Mouse (Mus musculus) urinary bladder, adult 2 months (tissue): ENCODE measurements around the gene Nr1h3. TPM values are rescaled to one million over a fixed set of nuclear protein-coding genes. Genes with fewer than 3 reads are reported as not detected.
A peak's percentile ranks its signal among the peaks of the same experiment; 100 is the strongest.

Experiments
- DNase-seq: peaks from one replicate; pipeline ENCODE4 v3.0.0; 2022; ENCODE audit warnings: low spot score
- polyA plus RNA-seq: library from polyadenylated mRNA; depleted of rRNA; stranded (reverse); fragments of >200 nt; gene quantifications from 2 replicates; pipeline ENCODE4 v1.2.3, GENCODE M21; 2012

Nr1h3 gene
- polyA plus RNA-seq, 1 experiment = 20.8 TPM

DNA sequence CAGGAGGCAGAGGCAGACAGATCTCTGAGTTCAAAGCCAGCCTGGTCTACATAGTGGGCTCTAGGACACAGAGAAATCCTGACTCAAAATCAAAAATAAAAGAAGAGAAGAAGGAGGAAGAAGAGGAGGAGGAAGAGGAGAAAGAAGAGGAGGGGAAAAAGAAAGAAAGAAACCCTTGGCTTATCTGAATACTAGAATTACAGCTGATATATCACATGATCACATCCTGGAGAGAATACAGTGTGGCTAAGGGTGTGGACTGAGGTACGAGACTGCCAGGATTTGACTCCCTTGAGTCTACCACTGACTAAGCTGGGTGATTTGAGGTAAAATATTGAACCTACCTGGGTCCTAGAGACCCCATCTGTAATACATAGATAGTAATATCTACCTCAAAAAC, 16.4 kb downstream of the Nr1h3 start:
- DNase-seq = no peak

DNA sequence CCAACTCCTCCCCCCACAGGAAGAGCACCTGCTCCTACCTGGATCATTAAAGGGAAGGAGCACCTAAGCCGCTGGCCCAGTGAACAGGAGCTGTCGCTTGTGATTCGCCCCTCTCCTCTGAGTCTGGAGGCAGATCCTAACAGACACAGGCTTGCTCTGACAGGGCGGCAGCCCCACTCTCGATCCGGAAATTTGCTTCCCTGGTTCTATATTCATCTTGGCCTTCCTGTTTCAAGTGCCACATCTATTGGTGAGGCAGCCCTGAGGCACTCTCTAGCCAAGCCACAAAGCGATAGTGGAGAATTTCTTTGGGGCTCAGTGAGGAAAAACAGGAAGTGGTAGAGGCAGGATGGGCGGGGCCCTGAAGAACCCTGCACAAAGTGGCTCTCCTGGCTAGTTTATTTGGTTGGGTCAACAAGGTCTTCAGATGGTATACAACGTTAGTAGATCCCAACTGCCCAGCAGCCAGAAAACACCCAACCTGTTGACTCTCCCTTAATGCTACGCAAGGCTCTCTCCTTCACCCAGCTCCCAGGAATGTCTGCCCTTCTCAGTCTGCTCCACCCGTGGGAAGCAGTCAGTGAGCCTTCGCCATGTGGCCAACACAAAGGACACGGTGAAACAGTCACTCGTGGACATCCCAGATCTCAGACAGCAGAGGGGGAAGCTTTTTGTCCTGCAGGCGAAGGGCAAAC, 18.8 kb downstream of the Nr1h3 start, which contains the start of gene Madd:
Madd (minus strand) TSS at position 127 of the 695 bp plus-strand sequence.
- DNase-seq = no peak

DNA sequence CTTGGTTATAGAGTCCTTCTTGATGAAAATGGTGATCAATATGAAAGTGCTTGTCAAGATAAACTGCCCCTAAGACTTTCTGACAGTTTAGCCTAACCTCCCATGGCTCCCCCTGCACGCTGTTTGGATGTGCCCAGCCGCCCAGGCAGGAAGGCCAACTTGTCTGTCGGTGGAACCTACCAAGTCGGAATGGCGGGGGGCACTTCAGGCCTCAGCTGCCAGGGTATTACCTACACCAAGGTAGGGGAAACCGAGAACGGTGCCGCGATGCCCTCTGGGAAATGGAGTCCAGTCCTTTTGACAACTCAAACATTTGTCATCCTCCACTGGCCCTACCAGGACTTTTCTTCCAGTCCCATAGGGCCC, 19.5 kb downstream of the Nr1h3 start:
- peak; percentile 73 for DNase-seq

DNA sequence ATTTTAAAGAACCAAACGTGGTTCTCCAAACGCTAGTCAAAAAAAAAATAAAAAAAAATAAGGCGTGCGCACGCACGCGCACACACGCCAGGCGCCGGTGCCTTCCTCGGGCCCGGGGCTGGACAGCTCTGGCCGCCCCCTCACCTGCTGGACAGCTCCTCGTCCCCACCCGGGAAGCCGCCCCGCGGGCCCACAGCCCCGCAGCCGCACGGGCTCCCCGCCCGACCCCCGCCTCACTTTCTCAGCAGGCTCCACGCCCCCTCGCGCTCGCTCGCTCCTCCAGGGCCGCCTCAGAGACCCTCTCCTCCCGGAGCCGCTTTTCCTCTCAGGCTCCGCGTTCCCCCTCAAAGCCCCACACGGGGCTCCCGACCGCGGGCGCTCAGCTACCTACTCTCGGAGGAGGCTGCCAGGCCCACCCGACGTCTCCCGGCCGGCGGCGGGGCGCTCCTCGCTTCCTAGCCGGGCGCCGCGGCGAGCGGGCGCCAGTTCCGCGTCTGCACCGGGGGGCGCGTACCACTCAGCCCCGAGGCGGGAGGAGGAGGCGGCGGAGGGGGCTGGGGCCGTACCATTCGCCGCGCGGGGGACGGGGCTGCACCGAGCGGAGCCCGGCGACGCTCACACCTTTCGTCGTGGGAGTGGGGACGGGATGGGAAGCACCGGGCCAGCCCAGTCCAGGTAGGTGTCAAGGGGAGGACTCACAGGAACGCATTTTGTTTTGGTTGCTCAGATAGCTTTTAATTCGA, 20.1 kb downstream of the Nr1h3 start:
- peak; percentile 61 for DNase-seq

DNA sequence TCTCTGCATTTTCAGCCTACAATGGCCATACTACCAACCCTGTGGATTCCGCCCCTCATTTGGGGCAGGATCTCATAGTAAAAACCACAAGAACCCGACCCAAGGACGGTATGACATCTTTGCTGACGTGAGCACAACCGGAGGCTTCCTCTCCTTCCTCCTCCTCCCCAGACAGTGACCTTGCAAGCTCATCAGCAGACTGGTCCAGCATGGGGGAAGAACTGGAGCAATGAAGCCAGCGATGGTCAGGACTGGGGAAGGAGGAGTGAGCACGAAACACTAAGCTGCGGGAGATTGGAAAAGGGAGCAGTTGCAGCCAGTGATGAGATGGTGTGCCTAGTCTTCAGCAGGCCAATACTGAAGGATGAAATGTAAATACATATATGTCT, 20.6 kb downstream of the Nr1h3 start:
- DNase-seq = no peak

DNA sequence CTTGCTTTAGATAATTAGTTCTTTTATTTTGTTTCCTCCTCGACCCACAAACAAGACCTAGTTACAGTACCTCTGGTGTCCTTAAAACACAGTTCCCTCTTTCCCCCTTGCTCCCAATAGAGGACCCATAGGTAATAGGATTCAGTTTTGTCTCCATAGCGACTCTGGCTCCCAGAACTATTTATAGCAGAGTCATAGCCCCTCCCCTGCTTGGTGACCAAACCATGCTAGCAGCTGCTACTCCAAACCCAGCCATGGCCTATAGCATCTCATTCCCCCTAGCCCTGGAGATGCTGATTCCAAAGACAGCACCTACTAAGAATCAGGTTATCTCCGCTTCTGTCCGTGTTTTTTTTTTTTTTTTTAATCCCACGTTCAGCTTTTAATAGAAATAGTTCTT, 21.9 kb downstream of the Nr1h3 start:
- no peak for DNase-seq

- no peak for DNase-seq
These were observed 22.8 kb downstream of the Nr1h3 start for GRCm38 (mm10) chr2:91179825-91180224.

DNA sequence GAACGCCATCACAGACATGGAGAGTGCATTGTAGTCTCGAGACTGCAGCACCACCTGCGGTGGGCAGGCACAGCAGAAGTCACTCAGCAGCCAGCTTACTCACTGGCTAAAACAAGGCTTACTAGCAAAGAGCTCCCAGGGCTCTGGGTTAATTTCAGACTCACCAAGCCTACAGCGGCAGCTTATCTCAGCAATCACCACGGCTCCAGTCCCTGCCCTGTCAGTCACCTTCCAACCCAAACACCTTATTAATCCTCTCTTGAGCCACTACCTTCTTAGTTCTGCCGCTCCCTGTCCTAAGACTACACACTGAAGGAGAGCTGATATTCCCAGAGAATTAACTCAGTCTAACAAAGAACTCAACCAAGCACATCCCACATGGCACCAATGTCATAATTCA, 26.4 kb downstream of the Nr1h3 start:
- DNase-seq = no peak

DNA sequence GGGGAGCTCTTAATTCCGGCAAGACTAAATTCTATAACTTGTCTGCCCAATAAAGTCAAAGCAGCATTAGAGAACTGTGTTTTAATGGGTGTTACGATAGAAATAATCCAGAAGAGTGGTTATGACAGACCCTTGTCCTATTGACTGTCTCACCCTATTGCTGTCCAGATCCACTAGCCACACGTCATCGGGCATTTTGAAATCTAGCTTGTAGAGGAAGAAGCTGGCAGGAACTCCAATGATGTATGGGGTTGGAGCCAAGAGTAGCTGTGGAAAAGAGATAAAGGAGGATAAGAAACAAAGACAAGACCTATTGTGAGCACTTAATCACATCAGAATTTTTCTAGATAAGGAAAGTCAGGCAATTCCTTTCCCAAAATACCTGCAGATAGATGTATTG, 27.1 kb downstream of the Nr1h3 start:
- DNase-seq = no peak

- no peak for DNase-seq
These were observed 32.9 kb downstream of the Nr1h3 start for GRCm38 (mm10) chr2:91169587-91170322.

GRCm38 (mm10) chr2:91167629-91168028, 35.0 kb downstream of the Nr1h3 start:
- DNase-seq = no peak

DNA sequence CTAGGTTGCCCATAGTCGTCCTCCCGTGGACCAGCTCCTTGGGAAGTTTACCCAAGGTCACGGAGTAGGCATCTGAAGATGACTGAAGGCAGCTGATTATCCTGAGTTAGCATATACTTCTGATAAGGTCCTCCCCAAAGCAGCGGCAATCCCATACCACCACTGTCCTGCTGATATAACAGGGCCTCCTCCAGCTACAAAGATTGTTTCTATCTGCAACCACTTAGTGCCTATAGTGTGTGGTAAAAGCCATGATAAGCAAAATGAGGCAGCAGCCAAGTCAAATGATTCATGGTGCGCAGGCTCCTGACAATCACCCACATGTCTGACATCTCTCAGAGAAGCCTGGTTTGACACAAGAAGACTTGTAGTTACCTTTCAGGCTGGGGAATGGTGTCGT, 37.6 kb downstream of the Nr1h3 start:
- DNase-seq = no peak

DNA sequence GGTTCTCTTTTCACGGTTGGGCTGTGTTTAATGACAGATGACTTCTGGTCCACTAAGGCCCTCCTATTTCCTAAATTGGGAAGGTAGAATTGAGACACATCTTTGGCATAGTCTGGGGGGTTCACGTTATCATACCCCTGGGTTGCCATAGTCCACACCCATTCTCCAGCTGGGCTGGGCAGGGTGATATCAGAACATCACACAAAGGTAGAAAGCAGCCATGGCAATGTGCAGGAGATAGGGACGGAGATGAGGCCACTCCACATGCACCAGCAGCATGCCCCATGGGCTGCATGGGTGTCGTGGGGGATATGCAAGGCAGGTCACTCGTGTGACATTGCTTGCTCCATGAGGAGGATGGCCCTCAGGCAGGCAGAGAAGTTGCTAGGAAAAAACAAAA, 39.1 kb downstream of the Nr1h3 start:
- no peak for DNase-seq

DNA sequence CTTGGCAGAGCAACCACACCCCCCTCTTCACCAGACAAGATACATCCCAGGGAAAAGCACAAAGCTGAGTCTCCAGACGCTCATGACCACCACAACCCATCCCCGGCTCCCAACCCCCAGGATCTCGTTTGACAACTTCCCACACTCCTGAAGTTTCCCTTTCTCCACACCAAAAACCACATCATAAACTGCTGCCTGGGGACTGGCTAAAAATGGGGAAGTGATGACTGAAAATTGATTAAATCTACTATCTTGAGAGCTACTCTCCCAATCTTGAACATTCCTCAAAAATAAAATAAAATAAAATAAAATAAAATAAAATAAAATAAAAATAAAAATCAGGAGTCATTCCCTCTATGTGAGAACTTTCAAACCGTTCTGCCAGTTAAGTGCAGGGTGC, 39.7 kb downstream of the Nr1h3 start:
- DNase-seq = no peak

GRCm38 (mm10) chr2:91160591-91160990, 42.0 kb downstream of the Nr1h3 start:
- DNase-seq = no peak

DNA sequence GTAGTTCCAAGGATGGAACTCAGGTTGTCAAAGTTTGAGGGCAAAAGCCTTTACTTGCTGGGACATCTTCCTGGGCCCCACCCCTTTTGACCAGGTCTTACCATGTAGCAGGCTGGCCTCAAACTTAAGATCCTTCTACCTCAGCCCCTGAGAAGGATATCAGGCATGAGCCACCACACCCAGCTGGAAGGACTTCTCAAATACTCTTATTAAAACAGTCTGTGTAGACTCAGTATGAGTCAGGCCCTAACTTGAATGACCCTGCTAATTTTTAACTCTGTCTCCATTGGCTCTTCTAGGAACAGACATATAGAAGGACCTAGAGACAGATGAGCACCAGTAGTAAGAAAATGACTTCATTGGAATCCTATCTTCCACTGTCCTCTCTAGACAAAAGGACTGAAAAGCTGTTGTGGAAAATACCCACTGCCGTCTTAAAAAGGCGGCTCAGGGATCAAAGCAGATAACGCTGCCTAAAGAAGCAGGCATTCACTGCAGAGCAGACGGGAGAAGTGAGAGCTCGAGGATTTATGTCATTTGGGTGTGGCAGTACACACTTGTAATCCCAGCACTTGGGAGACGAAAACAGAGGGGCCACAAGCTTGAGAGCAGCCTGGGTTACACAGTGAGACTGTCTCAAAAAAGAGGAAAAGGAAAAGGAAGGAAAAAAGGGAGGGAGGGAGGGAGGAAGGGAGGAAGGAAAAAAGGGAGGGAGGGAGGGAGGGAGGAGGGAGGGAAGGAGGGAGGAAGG, 45.5 kb downstream of the Nr1h3 start:
- no peak for DNase-seq

DNA sequence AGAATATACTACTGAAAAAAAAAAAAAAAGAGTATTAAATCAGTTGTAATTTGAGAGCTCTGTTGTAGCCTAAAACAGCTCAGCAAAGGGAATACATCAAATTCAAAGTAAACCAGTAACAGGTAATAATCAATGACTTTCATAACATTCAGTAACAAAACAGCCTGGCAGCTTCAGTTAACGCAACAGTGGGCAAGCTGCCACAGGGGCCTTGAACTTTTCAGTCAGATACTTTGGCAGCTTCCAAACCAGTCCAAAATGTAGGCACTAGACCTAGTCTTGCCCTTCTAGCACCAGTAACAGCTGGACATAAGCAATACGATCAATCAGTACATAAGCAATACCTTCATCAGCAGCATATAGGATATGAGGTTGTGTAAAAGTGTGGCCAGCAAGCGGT, 48.5 kb downstream of the Nr1h3 start:
- no peak for DNase-seq

GRCm38 (mm10) chr2:91152885-91153377, 49.7 kb downstream of the Nr1h3 start:
- no peak for DNase-seq

- DNase-seq = no peak
These were observed 51.3 kb downstream of the Nr1h3 start for GRCm38 (mm10) chr2:91151331-91151730.

- DNase-seq = no peak
These were observed 54.5 kb downstream of the Nr1h3 start for GRCm38 (mm10) chr2:91148101-91148500.

DNA sequence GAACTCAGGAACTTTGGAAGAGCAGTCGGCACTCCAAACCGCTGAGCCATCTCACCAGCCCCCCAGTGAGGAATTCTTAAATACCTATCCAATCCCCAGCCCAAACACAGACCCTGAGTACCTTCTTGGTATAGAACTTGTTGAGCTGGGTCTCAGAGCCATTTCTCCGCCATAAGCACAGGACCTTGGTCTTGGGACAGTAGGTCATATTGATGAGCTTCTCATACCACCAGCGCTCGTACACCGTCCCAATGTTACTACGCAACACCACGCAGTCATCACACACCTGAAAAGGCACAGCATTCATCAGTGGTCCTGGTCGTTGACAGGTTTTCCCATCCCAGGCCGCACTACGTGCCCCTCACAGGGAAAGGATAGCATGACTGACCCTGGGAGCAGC, 59.2 kb downstream of the Nr1h3 start:
- no peak for DNase-seq

DNA sequence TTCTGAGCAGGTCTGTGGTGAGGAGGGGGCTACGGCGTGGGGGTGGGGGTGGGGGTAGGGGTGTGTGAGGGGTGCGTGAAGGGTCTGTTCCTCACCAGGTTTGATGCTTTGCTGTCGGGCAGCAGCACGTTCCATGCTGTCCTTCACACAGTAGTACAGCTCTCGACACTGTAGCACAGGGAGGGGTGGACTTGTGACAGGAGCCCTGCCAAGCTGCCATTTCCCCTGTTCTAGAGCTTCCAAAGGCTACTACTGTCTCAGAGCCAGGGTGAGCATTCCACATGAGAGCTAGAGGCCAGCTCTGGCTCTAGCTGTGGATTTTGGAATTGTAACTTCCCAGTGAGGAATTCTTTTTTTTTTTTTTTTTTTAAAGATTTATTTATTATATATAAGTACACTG, 59.7 kb downstream of the Nr1h3 start:
- no peak for DNase-seq
